Mouse (Mus musculus) T-helper 17 cell (primary cell): ENCODE results near the gene Polr1e.
"Not testable (repeated sequence)": the region's sequence is repeated elsewhere in the genome, so short reads cannot be mapped to it uniquely, and the experiment has no call there.

Source experiments
- in situ Hi-C, 2 experiments: fragments of 300-600 bp; cut with MboI, MseI; formaldehyde crosslinking; loops; 1 replicate in 1 of 2; 2 replicates in 1 of 2; pipeline ENCODE4 v1.15.1; 2025; ENCODE audit warnings: high pct_unique_total_duplicates in 2 of 2

Polr1e gene

GRCm38 (mm10) chr4:45018452-45018980 is at the start of gene Polr1e:
Gene Polr1e (plus strand): TSS chr4:45018583.
- in situ Hi-C loops = loop anchor here in 1 of 2 experiments (5.0 to 10.0 kb wide), 2 partner anchors 46 to 266 kb away; no protein-coding TSS in a partner anchor

- in situ Hi-C loops = loop anchor here (5.0 to 10.0 kb wide), 3 partner anchors 42 to 565 kb away; partner anchors contain the start of genes Polr1e (in 1 of the 2), Shb (in 1 of the 2) and Zbtb5 (in 1 of the 2)
Observed at GRCm38 (mm10) chr4:44970056-44970455, 48.3 kb upstream of the Polr1e start.

- in situ Hi-C loops = loop anchor here (5.0 to 10.0 kb wide), 3 partner anchors 42 to 564 kb away; partner anchors contain the start of genes Polr1e (in 1 of the 2), Shb (in 1 of the 2) and Zbtb5 (in 1 of the 2)
Observed at GRCm38 (mm10) chr4:44970612-44971110, 47.7 kb upstream of the Polr1e start.

- in situ Hi-C loops = loop anchor here (5.0 to 10.0 kb wide), 3 partner anchors 39 to 561 kb away; partner anchors contain the start of genes Polr1e (in 1 of the 2), Shb (in 1 of the 2) and Zbtb5 (in 1 of the 2)
Observed at GRCm38 (mm10) chr4:44973450-44973849, 44.9 kb upstream of the Polr1e start.

- in situ Hi-C loops = loop anchor here (5.0 to 10.0 kb wide), 3 partner anchors 38 to 561 kb away; partner anchors contain the start of genes Polr1e (in 1 of the 2), Shb (in 1 of the 2) and Zbtb5 (in 1 of the 2)
Observed at GRCm38 (mm10) chr4:44973871-44974270, 44.5 kb upstream of the Polr1e start.

GRCm38 (mm10) chr4:44974331-44974730 is 44.1 kb upstream of the Polr1e start:
- in situ Hi-C loops = loop anchor here (5.0 to 10.0 kb wide), 3 partner anchors 38 to 560 kb away; partner anchors contain the start of genes Polr1e (in 1 of the 2), Shb (in 1 of the 2) and Zbtb5 (in 1 of the 2)

GRCm38 (mm10) chr4:44976026-44976615 is 42.3 kb upstream of the Polr1e start:
- in situ Hi-C loops = loop anchor here in 1 of 2 experiments (10.0 kb wide), 1 partner anchor 559 kb away; the partner anchor contains the start of gene Shb

- in situ Hi-C loops = loop anchor here in 1 of 2 experiments (10.0 kb wide), 1 partner anchor 558 kb away; the partner anchor contains the start of gene Shb
Observed at GRCm38 (mm10) chr4:44976921-44977710, 41.3 kb upstream of the Polr1e start.

GRCm38 (mm10) chr4:44978175-44978574 is 40.2 kb upstream of the Polr1e start:
- in situ Hi-C loops = loop anchor here in 1 of 2 experiments (10.0 kb wide), 1 partner anchor 557 kb away; the partner anchor contains the start of gene Shb

GRCm38 (mm10) chr4:44979794-44980338 is 38.5 kb upstream of the Polr1e start:
- in situ Hi-C loops = loop anchor here (10.0 kb wide), 1 partner anchor 555 kb away; the partner anchor contains the start of gene Shb (in 2 of the 2)

- in situ Hi-C loops = loop anchor here in 1 of 2 experiments (10.0 kb wide), 1 partner anchor 553 kb away; the partner anchor contains the start of gene Shb
Observed at GRCm38 (mm10) chr4:44981280-44981973, 37.0 kb upstream of the Polr1e start, which contains the start of gene Grhpr. Gene Grhpr (plus strand): TSS chr4:44981395.

GRCm38 (mm10) chr4:44981974-44982287 is 36.5 kb upstream of the Polr1e start:
- in situ Hi-C loops = loop anchor here in 1 of 2 experiments (10.0 kb wide), 1 partner anchor 553 kb away; the partner anchor contains the start of gene Shb

GRCm38 (mm10) chr4:44982440-44983130 is 35.8 kb upstream of the Polr1e start:
- in situ Hi-C loops = loop anchor here in 1 of 2 experiments (10.0 kb wide), 1 partner anchor 552 kb away; the partner anchor contains the start of gene Shb

GRCm38 (mm10) chr4:44983131-44983740 is 35.1 kb upstream of the Polr1e start:
- in situ Hi-C loops = loop anchor here in 1 of 2 experiments (10.0 kb wide), 1 partner anchor 552 kb away; the partner anchor contains the start of gene Shb

GRCm38 (mm10) chr4:44990560-44990959 is 27.8 kb upstream of the Polr1e start:
- in situ Hi-C loops = no loop called here

GRCm38 (mm10) chr4:44992330-44992729 is 26.1 kb upstream of the Polr1e start:
- in situ Hi-C loops = not testable (repeated sequence)

- in situ Hi-C loops = not testable (repeated sequence)
Observed at GRCm38 (mm10) chr4:44993179-44993578, 25.2 kb upstream of the Polr1e start.

GRCm38 (mm10) chr4:44993847-44994246 is 24.5 kb upstream of the Polr1e start:
- in situ Hi-C loops = no loop called here

- in situ Hi-C loops = no loop called here
Observed at GRCm38 (mm10) chr4:44994776-44995175, 23.6 kb upstream of the Polr1e start.
